Mouse (Mus musculus) monocyte, adult 2 months (primary cell): Measurements from ENCODE around the gene Tagln3.

Source experiments
- DNase-seq, 2 experiments: peaks; one replicate each; pipeline ENCODE4 v3.0.0; 2022; ENCODE audit warnings: low spot score in 2 of 2, low read depth in 1 of 2

Tagln3 gene

GRCm38 (mm10) chr16:45724061-45724741, at the start of gene Tagln3:
TSS of gene Tagln3 (minus strand) at chr16:45724608.
- no peak for DNase-seq

- DNase-seq: no peak
Observed at GRCm38 (mm10) chr16:45770914-45771313, 46.5 kb upstream of the Tagln3 start.

DNA sequence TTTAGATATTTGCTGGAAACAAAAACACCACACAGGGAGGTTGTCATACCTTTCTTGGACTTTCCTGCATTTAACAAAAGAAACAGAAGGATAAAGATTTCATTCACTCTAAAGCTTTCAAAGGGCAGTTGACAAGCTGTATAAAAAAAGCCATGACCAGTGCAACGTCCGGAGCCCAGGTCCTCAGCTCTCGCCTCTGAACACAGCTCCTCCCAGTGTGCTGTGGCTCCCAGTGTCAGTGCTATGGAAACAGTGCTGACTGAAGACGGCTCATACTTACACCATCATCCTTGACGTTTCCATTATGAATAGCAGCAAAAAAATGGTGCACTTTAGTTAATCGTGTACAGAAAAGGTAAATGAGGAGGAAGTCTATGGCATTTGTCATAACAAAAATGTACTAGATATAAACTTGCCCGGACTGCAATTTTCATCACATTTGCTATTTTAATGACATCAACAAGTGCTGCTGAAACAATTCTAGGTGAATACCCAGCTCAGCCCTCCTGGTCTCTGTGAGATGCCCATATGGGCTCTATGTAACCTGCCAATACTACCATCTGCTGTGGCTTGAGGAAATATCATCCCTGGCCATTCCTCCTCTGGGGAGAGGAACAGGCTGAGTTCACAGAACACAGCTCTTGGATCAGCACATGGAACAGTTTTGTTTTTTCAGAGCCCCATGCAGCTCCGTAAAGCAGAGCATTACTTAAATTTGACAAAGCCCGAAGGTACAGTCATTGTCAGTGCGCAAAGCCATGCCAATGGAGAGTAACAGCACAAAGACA, 43.6 kb upstream of the Tagln3 start:
- no peak for DNase-seq

- DNase-seq: no peak
Observed at GRCm38 (mm10) chr16:45767434-45767833, 43.0 kb upstream of the Tagln3 start.

DNA sequence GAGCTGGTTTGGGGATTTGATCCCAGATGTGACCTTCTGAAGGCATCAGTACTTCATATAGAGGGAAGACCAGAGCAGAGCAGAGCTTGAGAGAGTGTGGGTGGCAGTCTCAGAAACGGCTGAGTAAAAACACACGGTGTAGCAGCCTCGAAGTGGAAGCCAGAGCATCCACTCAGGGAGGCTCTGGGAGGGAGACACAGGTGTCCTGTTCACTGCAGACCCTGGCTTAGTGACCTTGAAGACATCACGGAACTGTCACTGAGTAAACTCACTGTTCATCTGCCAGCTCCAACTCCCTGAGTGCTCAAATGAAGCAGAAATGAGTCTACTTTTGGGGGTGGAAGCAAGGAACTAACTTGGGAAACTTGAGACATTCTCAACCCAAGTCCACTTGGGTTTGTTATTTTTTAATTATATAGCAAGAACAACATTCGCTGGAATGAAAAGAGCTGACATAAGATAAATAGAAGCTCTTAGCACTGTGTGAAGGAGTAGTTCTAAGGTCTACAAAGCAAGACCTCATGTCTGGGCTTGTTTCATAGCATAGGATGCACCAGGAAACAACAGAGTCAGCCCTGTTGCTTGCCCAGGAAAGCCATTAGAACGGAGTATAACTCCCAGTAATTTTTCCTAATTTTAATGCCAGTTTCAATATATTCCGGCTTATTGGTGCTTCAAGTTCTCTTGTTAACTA, 41.5 kb upstream of the Tagln3 start:
- DNase-seq: no peak

DNA sequence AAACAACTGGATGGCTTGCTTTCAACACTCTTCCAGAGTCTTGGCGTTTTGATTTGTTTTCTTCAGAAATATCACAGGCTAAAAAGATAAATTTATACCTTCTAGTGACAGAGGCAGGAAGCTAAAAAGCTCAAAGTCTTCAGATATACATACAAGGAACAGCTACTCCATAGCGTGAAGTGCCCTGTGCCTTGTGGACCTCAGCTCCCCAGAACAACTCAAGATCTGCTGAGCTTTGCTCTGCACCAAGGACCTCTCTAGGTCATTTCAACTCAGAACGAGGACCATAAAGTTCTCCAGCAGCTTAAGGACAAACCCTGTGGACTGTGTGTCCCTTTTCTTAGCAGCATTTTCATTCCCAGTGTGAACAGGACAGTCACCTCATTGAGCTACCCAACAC, 40.7 kb upstream of the Tagln3 start:
- DNase-seq: no peak

DNA sequence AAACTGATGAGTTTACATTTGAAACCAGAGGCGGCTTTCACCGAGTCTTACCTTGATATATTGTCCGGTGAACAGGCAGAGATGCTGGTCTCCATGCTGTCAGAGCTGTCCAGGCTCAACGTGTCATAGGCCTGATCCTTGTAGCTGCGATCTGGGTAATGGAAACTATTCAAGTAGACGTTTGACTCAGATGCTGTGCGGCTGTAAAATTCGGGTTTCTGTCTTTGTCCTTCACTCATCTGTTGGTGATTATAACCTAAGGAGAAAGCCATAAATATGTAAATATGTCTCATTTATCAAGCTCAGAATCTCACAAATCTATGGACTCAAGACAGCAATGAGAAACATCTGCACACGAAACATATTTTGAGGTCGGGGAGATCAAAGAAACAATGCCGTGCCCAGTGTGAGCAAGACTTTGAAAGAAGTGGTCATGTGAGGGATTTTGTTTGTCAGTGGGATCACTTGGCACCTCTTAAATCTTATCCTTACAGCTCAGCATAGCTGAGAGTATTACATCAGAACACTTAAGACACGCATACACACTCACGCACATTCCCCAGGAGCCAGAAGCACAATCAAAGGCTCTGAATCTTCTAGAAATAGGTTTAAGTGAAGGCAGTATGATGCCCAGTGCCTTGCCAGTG, 38.6 kb upstream of the Tagln3 start:
- DNase-seq: no peak

DNA sequence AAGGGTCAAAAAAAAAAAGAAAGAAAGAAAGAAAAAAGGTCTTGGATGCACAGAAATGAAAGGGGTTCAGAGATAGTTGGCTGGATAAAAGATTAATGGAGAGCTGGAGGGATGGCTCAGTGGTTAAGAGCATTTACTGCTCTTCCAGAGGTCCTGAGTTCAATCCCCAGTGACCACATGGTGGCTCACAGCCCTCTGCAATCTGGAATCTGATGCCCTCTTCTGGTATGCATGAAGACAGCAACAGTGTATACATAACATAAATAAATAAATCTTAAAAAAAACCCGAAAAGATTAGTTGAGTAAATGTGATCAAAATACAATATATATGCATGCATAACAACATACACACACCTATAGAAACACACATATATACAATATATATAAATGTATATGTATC, 37.0 kb upstream of the Tagln3 start:
- no peak for DNase-seq

DNA sequence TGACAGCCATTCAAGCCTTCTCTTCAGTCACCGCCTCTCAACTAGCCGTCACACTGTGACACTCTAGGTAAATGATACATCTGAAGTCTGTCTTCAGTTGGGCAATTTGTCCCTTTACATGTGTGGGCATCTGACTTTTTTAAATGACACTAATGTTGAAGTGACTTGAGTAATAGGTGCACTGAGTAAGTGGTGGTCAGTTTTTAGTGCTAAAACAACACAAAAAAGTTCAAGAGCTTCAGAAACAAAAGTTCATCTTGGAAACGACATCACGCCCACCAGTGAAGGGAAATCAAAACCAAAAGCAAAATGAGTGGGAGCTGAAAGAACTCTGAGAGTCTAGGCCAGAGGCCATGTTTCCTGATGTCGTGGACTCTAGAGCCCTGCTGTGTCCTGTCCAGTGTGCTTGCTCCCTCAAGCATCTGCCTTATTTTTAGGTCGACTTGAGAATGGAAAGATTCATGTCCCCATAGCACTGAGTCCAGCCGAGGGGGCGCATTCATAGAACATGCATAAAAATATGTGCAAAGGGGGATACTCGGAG, 34.4 kb upstream of the Tagln3 start:
- DNase-seq: no peak

DNA sequence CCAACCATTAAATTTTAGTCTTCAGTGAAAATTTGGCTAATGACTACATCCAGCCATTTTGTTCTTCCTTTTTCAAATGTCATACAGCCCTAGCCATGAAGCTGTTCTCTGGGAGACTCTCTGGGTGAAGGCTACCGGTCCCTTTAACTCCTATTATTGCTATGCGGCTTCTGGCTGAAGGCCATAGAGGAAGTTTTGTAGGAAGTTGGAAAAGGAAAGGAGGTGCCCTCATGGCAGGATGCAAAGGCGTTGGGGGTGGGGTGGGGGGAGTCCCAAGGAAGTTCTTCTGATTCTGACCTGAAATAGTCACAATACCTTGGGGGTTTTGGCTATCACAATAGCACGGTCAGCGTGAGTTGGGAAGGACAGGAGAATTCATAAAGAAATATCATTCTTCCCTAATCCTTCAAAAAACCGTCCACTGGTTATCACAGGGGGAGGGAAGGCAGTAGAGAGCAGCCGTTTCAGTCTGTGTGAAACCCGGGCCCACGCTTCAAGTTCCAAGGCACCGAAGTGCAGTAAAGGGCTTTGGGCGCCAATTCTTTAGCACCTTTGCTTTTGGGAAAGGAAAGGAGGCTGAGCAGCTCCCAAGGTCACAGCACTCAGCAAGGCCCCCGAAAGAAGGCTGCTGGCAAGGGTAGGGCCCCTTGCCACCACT, 33.1 kb upstream of the Tagln3 start:
- no peak for DNase-seq

DNA sequence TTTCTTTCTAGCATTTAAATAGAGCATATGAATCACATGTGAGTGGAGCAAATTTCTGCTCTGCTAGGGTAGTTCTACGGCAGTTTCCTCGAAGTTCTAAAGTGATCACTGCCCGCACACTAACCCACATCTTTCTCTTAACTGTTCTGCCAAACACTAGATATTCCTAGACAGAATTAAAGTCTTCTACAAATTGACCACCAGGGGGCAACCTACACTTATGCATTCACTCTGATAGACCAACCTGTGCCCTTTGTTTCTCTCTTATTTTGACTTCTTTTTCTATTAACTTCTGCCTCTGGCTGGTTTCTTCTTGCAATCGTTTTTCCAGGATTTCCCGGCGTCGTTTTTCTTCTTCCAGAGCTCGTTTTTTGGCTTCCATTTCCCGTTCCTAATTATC, 32.4 kb upstream of the Tagln3 start:
- no peak for DNase-seq

DNA sequence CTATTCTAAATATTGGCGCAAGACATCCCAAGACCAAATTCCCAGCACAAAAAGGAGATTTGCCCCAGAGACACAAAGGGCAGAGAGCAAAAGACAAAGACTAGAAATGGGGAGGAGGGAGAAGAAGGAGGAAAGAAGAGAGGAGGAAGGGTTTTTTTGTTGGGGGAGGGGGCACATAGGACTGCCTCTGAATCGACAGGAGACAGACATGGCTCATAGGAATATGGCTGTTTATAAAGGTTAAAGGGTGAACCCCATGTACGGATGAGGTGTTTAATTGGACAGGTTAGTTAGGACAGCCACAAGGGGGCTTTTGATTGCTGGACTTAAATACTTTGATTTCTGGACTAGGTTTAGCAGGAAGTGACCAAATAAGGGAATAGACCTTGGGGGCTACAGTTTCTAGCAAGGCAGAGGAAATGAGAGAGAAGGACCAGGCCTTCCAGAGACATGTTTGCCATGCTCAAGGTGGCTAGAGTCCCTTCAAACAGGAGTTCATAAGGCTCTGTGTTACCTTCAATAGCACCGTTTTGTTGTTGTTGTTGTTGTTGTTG, 19.3 kb upstream of the Tagln3 start:
- DNase-seq: no peak

DNA sequence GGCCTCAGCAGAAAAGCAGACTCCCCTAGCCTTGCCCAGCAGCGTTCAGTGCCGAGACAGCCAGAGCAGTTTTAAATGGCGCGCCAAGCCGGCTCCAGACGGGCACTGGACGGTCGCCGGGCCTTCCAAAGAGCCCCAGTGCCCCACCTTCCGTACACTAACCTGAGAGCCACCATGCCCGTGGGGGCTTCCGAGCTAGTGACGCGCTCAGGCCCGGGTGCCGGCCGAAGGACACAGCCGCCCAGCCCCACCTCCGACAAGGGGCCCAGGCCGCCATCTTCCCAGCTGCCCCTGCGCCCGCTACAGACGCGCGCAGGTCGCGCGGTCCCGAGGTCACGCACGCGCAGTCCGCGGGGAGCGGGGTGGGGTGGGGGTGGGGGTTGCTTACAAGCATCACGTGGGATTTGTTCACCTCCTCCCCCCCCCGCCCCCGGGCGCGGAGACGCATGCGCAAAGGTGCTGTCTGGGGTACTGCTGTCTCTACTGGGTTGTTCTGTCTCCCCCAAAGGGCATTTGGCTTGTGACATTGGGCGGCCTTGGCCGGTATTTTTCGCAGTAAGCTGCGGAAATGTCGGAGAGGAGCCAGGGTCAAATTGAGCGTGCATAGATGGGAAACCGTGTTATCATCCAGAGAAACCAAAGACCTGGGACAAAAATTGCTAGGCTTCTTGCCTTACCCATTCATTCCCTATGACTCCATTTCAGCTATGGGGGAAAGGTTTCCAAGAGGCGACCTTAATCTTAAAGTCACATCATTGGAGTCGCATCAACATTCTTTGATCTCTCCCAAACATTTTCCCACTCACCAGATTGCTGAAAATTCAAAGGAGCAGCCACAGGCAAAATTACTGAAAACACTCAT, 18.4 kb upstream of the Tagln3 start, which contains the start of gene Abhd10:
Gene Abhd10, minus strand, starts transcription at position 341 of the 862 bp plus-strand sequence.
- DNase-seq: peak; percentile 66 to 83

DNA sequence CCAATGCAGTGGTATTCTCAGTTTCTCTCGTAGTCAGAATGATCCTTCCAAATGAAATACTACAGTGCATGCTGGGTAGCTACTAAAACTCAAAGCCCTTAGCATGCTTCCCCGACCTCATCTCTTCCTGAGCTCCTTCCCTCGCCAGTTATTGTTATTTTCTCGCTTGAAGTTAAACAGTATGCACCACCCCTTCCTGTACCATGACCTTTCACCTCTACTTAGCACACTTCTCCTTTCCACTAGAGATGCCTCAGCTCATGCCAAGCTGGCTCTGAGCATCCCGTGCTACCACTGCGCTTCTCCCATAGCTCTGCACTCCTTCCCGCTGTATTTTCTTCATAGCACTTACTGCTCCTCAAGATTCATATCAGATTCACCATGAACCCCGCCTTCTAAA, 13.5 kb upstream of the Tagln3 start:
- DNase-seq: no peak

GRCm38 (mm10) chr16:45736724-45737123, 12.3 kb upstream of the Tagln3 start:
- DNase-seq: no peak

GRCm38 (mm10) chr16:45729163-45729562, 4.8 kb upstream of the Tagln3 start:
- DNase-seq: no peak

DNA sequence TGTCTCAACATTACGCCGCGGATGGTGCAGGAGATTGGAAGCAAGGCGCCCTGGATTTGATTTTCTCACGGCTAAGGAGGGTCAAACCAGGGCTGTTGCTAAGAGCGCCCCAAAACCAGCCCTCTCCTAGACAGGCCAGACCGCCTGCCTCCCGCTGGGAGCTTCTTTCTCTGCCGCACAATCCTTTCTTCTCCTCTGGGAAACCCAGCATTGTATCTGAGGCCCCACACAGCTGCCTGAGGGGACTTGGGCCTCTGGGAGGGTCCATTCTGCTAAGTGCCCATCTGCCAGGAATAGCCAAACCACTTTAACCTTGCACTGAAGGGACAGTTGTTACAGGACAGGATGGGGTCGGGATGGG, 314 bp upstream of the Tagln3 start:
- DNase-seq: no peak

- DNase-seq: no peak
Observed at GRCm38 (mm10) chr16:45723172-45723901, 1.1 kb downstream of the Tagln3 start.

- DNase-seq: no peak
Observed at GRCm38 (mm10) chr16:45722460-45722951, 1.9 kb downstream of the Tagln3 start.
